Mouse (Mus musculus) limb, embryonic 12.5 days (tissue): ENCODE measurements around the gene Bbs7. TPM values are rescaled to one million over a fixed set of nuclear protein-coding genes. Genes with fewer than 3 reads are reported as not detected.
A peak's percentile ranks its signal among the peaks of the same experiment; 100 is the strongest.
"Not testable (repeated sequence)": the region's sequence is repeated elsewhere in the genome, so short reads cannot be mapped to it uniquely, and the experiment has no call there.

Experiments used
- ATAC-seq: fragments of 200-750 bp; cut with Nextera tagmentation; 2 replicates; pipeline ENCODE4 v1.8.0; 2017; ENCODE audit warnings: low read depth, moderate TSS enrichment; ENCODE audit not compliant: insufficient number of reproducible peaks, insufficient read depth, low FRiP score, low TSS enrichment
- H3K27ac ChIP-seq: fragments of 300-500 bp; sonication (generic); 2 replicates; pipeline ENCODE4 v1.5.1; 2016; ENCODE audit warnings: mild to moderate bottlenecking, moderate library complexity
- H3K27me3 ChIP-seq: fragments of 300-500 bp; sonication (generic); 2 replicates; pipeline ENCODE4 v1.6.1; 2016; ENCODE audit warnings: mild to moderate bottlenecking, moderate library complexity
- H3K36me3 ChIP-seq: fragments of 300-500 bp; sonication (generic); 2 replicates; pipeline ENCODE4 v1.6.1; 2016; ENCODE audit warnings: mild to moderate bottlenecking, moderate library complexity
- H3K4me1 ChIP-seq: fragments of 300-500 bp; sonication (generic); replicated peaks from 2 replicates; pipeline ENCODE4 v1.6.1; 2016
- H3K4me2 ChIP-seq: fragments of 300-500 bp; sonication (generic); 2 replicates; pipeline ENCODE4 v1.6.1; 2016; ENCODE audit warnings: mild to moderate bottlenecking, moderate library complexity
- H3K4me3 ChIP-seq: fragments of 300-500 bp; sonication (generic); replicated peaks from 2 replicates; pipeline ENCODE4 v1.5.1; 2016; ENCODE audit warnings: mild to moderate bottlenecking
- H3K9ac ChIP-seq: fragments of 300-500 bp; sonication (generic); replicated peaks from 2 replicates; pipeline ENCODE4 v1.6.1; 2016; ENCODE audit warnings: mild to moderate bottlenecking, moderate library complexity
- H3K9me3 ChIP-seq: fragments of 300-500 bp; sonication (generic); 2 replicates; pipeline ENCODE4 v1.6.1; 2016; ENCODE audit warnings: mild to moderate bottlenecking, moderate library complexity
- WGBS: fragments of 180-500 bp; shearing (Covaris S2); methylation state at CpG from one replicate; pipeline ENCODE4 v1.1.7; 2016; 5-methylcytosine and 5-hydroxymethylcytosine counted together
- polyA plus RNA-seq: library from polyadenylated mRNA; unstranded; fragments of >200 nt; fragmentation: Nextera tagmentation; extraction: Ambion mirVana; gene quantifications from 2 replicates; pipeline ENCODE4 v1.2.1, GENCODE M21; 2016

The Bbs7 gene
- 20.8 and 21.5 TPM in 2 replicates for polyA plus RNA-seq

GRCm38 (mm10) chr3:36613202-36613907 is at the start of gene Bbs7:
TSS of gene Bbs7 (minus strand) at chr3:36613477.
- Histone ChIP-seq H3K4me2 (peak within 1 kb of the TSS; percentile 65), H3K36me3 (no peaks in the 10 kb centered on the region), H3K27me3 (no peaks in the 10 kb centered on the region), H3K9me3 (no peaks in the 10 kb centered on the region), H3K9ac (peak within 1 kb of the TSS; percentile 75), H3K27ac (0 out of 2 replicates have a peak within 1 kb of the TSS, but pooled peaks have one; percentile 53), H3K4me1 (peaks cover 8% of the 10 kb centered on the region), H3K4me3 (peak within 1 kb of the TSS; percentile 66)
- 3% methylated on average over 37 of the region's 38 CpGs for WGBS
- ATAC-seq: peak; percentile 100

GRCm38 (mm10) chr3:36645245-36645559 is 31.9 kb upstream of the Bbs7 start:
- not testable (repeated sequence) for H3K9me3 ChIP-seq, H3K9ac ChIP-seq, H3K4me2 ChIP-seq, H3K36me3 ChIP-seq, H3K4me1 ChIP-seq, H3K27me3 ChIP-seq, ATAC-seq, H3K4me3 ChIP-seq, H3K27ac ChIP-seq

GRCm38 (mm10) chr3:36644554-36645244 is 31.4 kb upstream of the Bbs7 start:
- H3K4me3 ChIP-seq: no peak overlapping the region
- H3K9ac ChIP-seq: no peak overlapping the region
- 79% methylated on average over 3 of the region's 3 CpGs for WGBS
- H3K27ac ChIP-seq: no peak overlapping the region
- H3K36me3 ChIP-seq: no peaks in the 10 kb centered on the region
- H3K9me3 ChIP-seq: no peaks in the 10 kb centered on the region
- no peaks in the 10 kb centered on the region for H3K4me1 ChIP-seq
- H3K27me3 ChIP-seq: no peaks in the 10 kb centered on the region
- ATAC-seq: no peak
- no peak overlapping the region for H3K4me2 ChIP-seq

- H3K4me1 ChIP-seq: no peaks in the 10 kb centered on the region
- H3K9ac ChIP-seq: no peak overlapping the region
- H3K4me3 ChIP-seq: no peak overlapping the region
- no peaks in the 10 kb centered on the region for H3K27me3 ChIP-seq
- no peak overlapping the region for H3K27ac ChIP-seq
- no peak overlapping the region for H3K4me2 ChIP-seq
- H3K9me3 ChIP-seq: no peaks in the 10 kb centered on the region
- WGBS: 77% methylated on average over 3 of the region's 3 CpGs
- ATAC-seq: no peak
- H3K36me3 ChIP-seq: no peaks in the 10 kb centered on the region
Measured at GRCm38 (mm10) chr3:36643354-36643753, 30.1 kb upstream of the Bbs7 start.

- Histone ChIP-seq H3K4me2 (no peak overlapping the region), H3K27ac (no peak overlapping the region), H3K9me3 (no peaks in the 10 kb centered on the region), H3K27me3 (no peaks in the 10 kb centered on the region), H3K36me3 (no peaks in the 10 kb centered on the region), H3K4me1 (no peaks in the 10 kb centered on the region), H3K9ac (no peak overlapping the region), H3K4me3 (no peak overlapping the region)
- no peak for ATAC-seq
- WGBS: 75% methylated on average over 13 of the region's 13 CpGs
Measured at GRCm38 (mm10) chr3:36642736-36643135, 29.5 kb upstream of the Bbs7 start.

GRCm38 (mm10) chr3:36640787-36641186 is 27.5 kb upstream of the Bbs7 start:
- Histone ChIP-seq H3K36me3 (no peaks in the 10 kb centered on the region), H3K27ac (no peak overlapping the region), H3K9me3 (no peaks in the 10 kb centered on the region), H3K27me3 (no peaks in the 10 kb centered on the region), H3K4me2 (no peak overlapping the region), H3K4me3 (no peak overlapping the region), H3K4me1 (no peaks in the 10 kb centered on the region), H3K9ac (no peak overlapping the region)
- no peak for ATAC-seq
- 66% methylated on average over 2 of the region's 2 CpGs for WGBS

GRCm38 (mm10) chr3:36635449-36635848 is 22.2 kb upstream of the Bbs7 start:
- Histone ChIP-seq H3K4me1 (no peaks in the 10 kb centered on the region), H3K36me3 (no peaks in the 10 kb centered on the region), H3K9me3 (no peaks in the 10 kb centered on the region), H3K27ac (no peak overlapping the region), H3K9ac (no peak overlapping the region), H3K4me3 (no peak overlapping the region), H3K27me3 (no peaks in the 10 kb centered on the region), H3K4me2 (no peak overlapping the region)
- no peak for ATAC-seq
- 17% methylated on average over 4 of the region's 4 CpGs for WGBS

- Histone ChIP-seq H3K9ac (no peak overlapping the region), H3K4me1 (no peaks in the 10 kb centered on the region), H3K27ac (no peak overlapping the region), H3K4me2 (no peak overlapping the region), H3K4me3 (no peak overlapping the region), H3K9me3 (no peaks in the 10 kb centered on the region), H3K27me3 (no peaks in the 10 kb centered on the region), H3K36me3 (no peaks in the 10 kb centered on the region)
- ATAC-seq: no peak
- 76% methylated on average over 2 of the region's 2 CpGs for WGBS
Measured at GRCm38 (mm10) chr3:36626803-36627202, 13.5 kb upstream of the Bbs7 start.

- Histone ChIP-seq H3K27ac (no peak overlapping the region), H3K4me2 (no peak overlapping the region), H3K27me3 (no peaks in the 10 kb centered on the region), H3K9me3 (no peaks in the 10 kb centered on the region), H3K4me1 (peaks cover 5% of the 10 kb centered on the region), H3K9ac (no peak overlapping the region), H3K4me3 (no peak overlapping the region), H3K36me3 (no peaks in the 10 kb centered on the region)
- 70% methylated on average over 7 of the region's 7 CpGs for WGBS
- ATAC-seq: no peak
Measured at GRCm38 (mm10) chr3:36618181-36618580, 4.9 kb upstream of the Bbs7 start.

GRCm38 (mm10) chr3:36613908-36614255 is 605 bp upstream of the Bbs7 start:
- Histone ChIP-seq H3K27ac (no peak overlapping the region), H3K4me3 (no peak overlapping the region), H3K9me3 (no peaks in the 10 kb centered on the region), H3K9ac (no peak overlapping the region; the same call in 1 of the 2 replicates), H3K4me1 (peaks cover 8% of the 10 kb centered on the region), H3K36me3 (no peaks in the 10 kb centered on the region), H3K4me2 (peak overlapping the region; percentile 65), H3K27me3 (no peaks in the 10 kb centered on the region)
- ATAC-seq: no peak
- WGBS: 72% methylated on average over 5 of the region's 5 CpGs

- WGBS: 6% methylated on average over 6 of the region's 6 CpGs
- H3K27ac ChIP-seq: 0 out of 2 replicates have a peak overlapping the region, but pooled peaks have one; percentile 53
- no peak for ATAC-seq
Measured at GRCm38 (mm10) chr3:36612687-36613086, 590 bp downstream of the Bbs7 start.

More at GRCm38 (mm10) chr3:36612687-36613086, 590 bp downstream of the Bbs7 start:
- H3K4me1 ChIP-seq: peaks cover 8% of the 10 kb centered on the region
- H3K4me2 ChIP-seq: peak overlapping the region; percentile 65
- H3K4me3 ChIP-seq: peak overlapping the region; percentile 66
- H3K9ac ChIP-seq: peak overlapping the region; percentile 75
- no peaks in the 10 kb centered on the region for H3K36me3 ChIP-seq
- no peaks in the 10 kb centered on the region for H3K9me3 ChIP-seq
- no peaks in the 10 kb centered on the region for H3K27me3 ChIP-seq
